Mouse (Mus musculus) G1E (cell line): Measurements from ENCODE around the gene Pttg1.

Experiments
- CTCF ChIP-seq: IDR thresholded peaks from 2 replicates; pipeline ENCODE4 v1.5.1; 2012; ENCODE audit warnings: low read depth, low read length, inconsistent platforms, mixed read lengths
- GATA1 ChIP-seq: IDR thresholded peaks from 2 replicates; pipeline ENCODE4 v1.6.1; 2012; ENCODE audit warnings: borderline replicate concordance, low read length, inconsistent platforms, mixed read lengths

DNA sequence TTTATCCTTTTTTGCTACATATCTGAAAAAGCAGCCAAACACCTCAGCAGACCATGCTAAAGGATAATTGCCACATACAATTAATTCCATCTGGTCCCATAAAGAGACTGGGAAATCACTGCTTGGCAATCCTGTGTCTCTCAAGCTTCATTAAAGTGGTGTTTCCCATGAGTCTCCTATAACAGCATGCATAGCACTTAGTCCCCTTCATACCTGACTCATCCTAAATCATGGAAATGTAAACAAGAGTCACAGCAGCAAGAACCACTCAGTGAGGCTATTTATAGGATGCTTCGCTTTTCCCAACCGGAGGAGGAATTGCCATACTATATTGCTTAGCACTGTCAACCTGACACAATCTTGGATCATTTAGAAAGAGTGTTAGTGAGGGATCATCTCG lies 52.7 kb downstream of the Pttg1 start:
- TF ChIP-seq CTCF (no peak), GATA1 (no peak)
